Mouse (Mus musculus): Measurements from ENCODE around the gene Otof.
A peak's percentile ranks its signal among the peaks of the same experiment; 100 is the strongest.

The Otof gene

GRCm38 (mm10) chr5:30461821-30462220, at the start of gene Otof:
Gene Otof, minus strand, starts transcription at chr5:30461932.
- peak; percentile 45 for DNase-seq (ENCODE audit: low spot score)

GRCm38 (mm10) chr5:30497299-30497698, 35.6 kb upstream of the Otof start:
- no peak for DNase-seq (ENCODE audit: low spot score)

GRCm38 (mm10) chr5:30496821-30497220, 35.1 kb upstream of the Otof start:
- DNase-seq (ENCODE audit: low spot score) = no peak

- no peak for DNase-seq (ENCODE audit: low spot score)
Measured at GRCm38 (mm10) chr5:30495288-30495687, 33.6 kb upstream of the Otof start.

GRCm38 (mm10) chr5:30494606-30495005, 32.9 kb upstream of the Otof start:
- DNase-seq (ENCODE audit: low spot score) = no peak

GRCm38 (mm10) chr5:30493723-30494122, 32.0 kb upstream of the Otof start:
- DNase-seq (ENCODE audit: low spot score) = no peak

- DNase-seq (ENCODE audit: low spot score) = no peak
Measured at GRCm38 (mm10) chr5:30490845-30491244, 29.1 kb upstream of the Otof start.

GRCm38 (mm10) chr5:30490215-30490614, 28.5 kb upstream of the Otof start:
- DNase-seq (ENCODE audit: low spot score) = no peak

GRCm38 (mm10) chr5:30485136-30485535, 23.4 kb upstream of the Otof start:
- no peak for DNase-seq (ENCODE audit: low spot score)

- no peak for DNase-seq (ENCODE audit: low spot score)
Measured at GRCm38 (mm10) chr5:30484591-30484990, 22.9 kb upstream of the Otof start.

GRCm38 (mm10) chr5:30483533-30483932, 21.8 kb upstream of the Otof start:
- no peak for DNase-seq (ENCODE audit: low spot score)

- DNase-seq (ENCODE audit: low spot score) = no peak
Measured at GRCm38 (mm10) chr5:30482319-30482718, 20.6 kb upstream of the Otof start.

- no peak for DNase-seq (ENCODE audit: low spot score)
Measured at GRCm38 (mm10) chr5:30476534-30476933, 14.8 kb upstream of the Otof start.

GRCm38 (mm10) chr5:30472148-30472547, 10.4 kb upstream of the Otof start:
- no peak for DNase-seq (ENCODE audit: low spot score)

GRCm38 (mm10) chr5:30470454-30470853, 8.7 kb upstream of the Otof start:
- DNase-seq (ENCODE audit: low spot score) = no peak

- no peak for DNase-seq (ENCODE audit: low spot score)
Measured at GRCm38 (mm10) chr5:30466315-30466714, 4.6 kb upstream of the Otof start.

GRCm38 (mm10) chr5:30465861-30466260, 4.1 kb upstream of the Otof start, which contains the start of gene 1700001C02Rik:
Gene 1700001C02Rik, plus strand, starts transcription at chr5:30466047.
- no peak for DNase-seq (ENCODE audit: low spot score)

- DNase-seq (ENCODE audit: low spot score) = no peak
Measured at GRCm38 (mm10) chr5:30460155-30460554, 1.6 kb downstream of the Otof start.

GRCm38 (mm10) chr5:30456056-30456455, 5.7 kb downstream of the Otof start:
- DNase-seq (ENCODE audit: low spot score) = no peak

GRCm38 (mm10) chr5:30444327-30444895, 17.3 kb downstream of the Otof start:
- no peak for DNase-seq (ENCODE audit: low spot score)

- DNase-seq (ENCODE audit: low spot score) = no peak
Measured at GRCm38 (mm10) chr5:30442196-30442595, 19.5 kb downstream of the Otof start.

GRCm38 (mm10) chr5:30440308-30440906, 21.3 kb downstream of the Otof start:
- DNase-seq (ENCODE audit: low spot score) = no peak

- DNase-seq (ENCODE audit: low spot score) = no peak
Measured at GRCm38 (mm10) chr5:30438931-30439330, 22.8 kb downstream of the Otof start.

GRCm38 (mm10) chr5:30427406-30427805, 34.3 kb downstream of the Otof start:
- DNase-seq (ENCODE audit: low spot score) = no peak
